Mouse (Mus musculus) liver, embryonic 11.5 days (tissue): ENCODE results near the gene Tnn. TPM values are rescaled to one million over a fixed set of nuclear protein-coding genes. Genes with fewer than 3 reads are reported as not detected.

ENCODE experiments used
- ATAC-seq: fragments of 200-750 bp; cut with Nextera tagmentation; replicated peaks from 2 replicates; pipeline ENCODE4 v1.8.0; 2017; ENCODE audit warnings: moderate number of reproducible peaks, mild to moderate bottlenecking, moderate TSS enrichment, moderate library complexity; ENCODE audit not compliant: low FRiP score
- DNase-seq: peaks from one replicate; pipeline ENCODE4 v3.0.0-alpha.2; 2017; ENCODE audit warnings: low spot score
- H3K27ac ChIP-seq: fragments of 300-500 bp; sonication (generic); 2 replicates; pipeline ENCODE4 v1.5.1; 2014; ENCODE audit warnings: mild to moderate bottlenecking, low read depth, low read length, control low read depth
- H3K27me3 ChIP-seq: fragments of 300-500 bp; sonication (generic); replicated peaks from 2 replicates; pipeline ENCODE4 v1.6.1; 2014; ENCODE audit warnings: low read length, mixed read lengths; ENCODE audit not compliant: control insufficient read depth, insufficient read depth
- H3K36me3 ChIP-seq: fragments of 300-500 bp; sonication (generic); 2 replicates; pipeline ENCODE4 v1.6.1; 2014; ENCODE audit warnings: mild to moderate bottlenecking, low read length, moderate library complexity, mixed read lengths; ENCODE audit not compliant: control insufficient read depth, insufficient read depth
- H3K4me1 ChIP-seq: fragments of 300-500 bp; sonication (generic); replicated peaks from 2 replicates; pipeline ENCODE4 v1.6.1; 2014; ENCODE audit warnings: low read length, mixed read lengths; ENCODE audit not compliant: control insufficient read depth, insufficient read depth
- H3K4me2 ChIP-seq: fragments of 300-500 bp; sonication (generic); 2 replicates; pipeline ENCODE4 v1.6.1; 2014; ENCODE audit warnings: mild to moderate bottlenecking, control low read depth, moderate library complexity
- H3K4me3 ChIP-seq: fragments of 300-500 bp; sonication (generic); 2 replicates; pipeline ENCODE4 v1.5.1; 2014; ENCODE audit warnings: low read depth, low read length, control low read depth
- H3K9ac ChIP-seq: fragments of 300-500 bp; sonication (generic); 2 replicates; pipeline ENCODE4 v1.6.1; 2014; ENCODE audit warnings: low read depth, low read length, control low read depth
- H3K9me3 ChIP-seq: fragments of 300-500 bp; sonication (generic); 2 replicates; pipeline ENCODE4 v1.6.1; 2016; ENCODE audit warnings: low read length, inconsistent platforms, mixed read lengths; ENCODE audit not compliant: control insufficient read depth
- WGBS: fragments of 180-500 bp; shearing (Covaris S2); extraction: QIAGEN DNeasy Blood & Tissue Kit; methylation state at CpG from one replicate; pipeline ENCODE4 v1.1.7; 2014; 5-methylcytosine and 5-hydroxymethylcytosine counted together
- polyA plus RNA-seq: library from polyadenylated mRNA; unstranded; fragments of >200 nt; fragmentation: Nextera tagmentation; extraction: Ambion mirVana; gene quantifications from 2 replicates; pipeline ENCODE4 v1.2.1, GENCODE M21; 2014

Gene Tnn
- polyA plus RNA-seq, 1 experiment from 2014 or later, result not detected

- no peak for ATAC-seq
- Histone ChIP-seq H3K9ac (no peak overlapping the region), H3K4me3 (no peak overlapping the region), H3K4me1 (no peaks in the 10 kb centered on the region), H3K27me3 (no peaks in the 10 kb centered on the region), H3K36me3 (no peaks in the 10 kb centered on the region), H3K27ac (no peak overlapping the region), H3K9me3 (no peaks in the 10 kb centered on the region), H3K4me2 (no peak overlapping the region)
- 79% methylated on average over 7 of the region's 7 CpGs for WGBS
- no peak for DNase-seq
Measured at GRCm38 (mm10) chr1:160042351-160042750, 111.0 kb downstream of the Tnn start.

DNA sequence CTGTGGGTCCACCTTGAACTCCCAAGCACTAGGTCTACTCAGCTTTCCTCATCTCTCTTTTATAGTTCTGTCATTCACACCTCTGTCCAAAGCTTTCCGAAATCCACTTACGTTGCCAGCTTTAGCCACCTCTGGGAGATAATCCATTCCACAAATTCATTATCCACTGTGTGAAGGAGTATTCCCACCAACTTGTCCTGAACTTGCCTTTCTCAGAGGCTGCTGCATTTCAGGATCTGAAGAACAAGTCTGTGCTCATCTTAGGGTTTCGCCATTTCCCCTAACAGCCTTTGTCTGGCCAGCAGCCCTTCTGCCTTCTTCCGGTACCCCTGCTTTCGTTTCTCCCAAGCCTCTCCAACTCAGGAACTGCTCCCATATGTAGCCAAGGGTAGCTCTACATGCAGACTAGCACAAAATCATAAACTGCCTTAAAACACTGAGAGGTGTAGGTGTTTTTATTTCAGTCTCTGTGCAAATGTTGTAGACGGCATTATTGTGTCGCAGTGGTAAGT is 112.1 kb downstream of the Tnn start:
- H3K27ac ChIP-seq, result no peak overlapping the region
- no peaks in the 10 kb centered on the region for H3K4me1 ChIP-seq
- DNase-seq, result no peak
- H3K4me2 ChIP-seq, result no peak overlapping the region
- no peak overlapping the region for H3K4me3 ChIP-seq
- H3K9ac ChIP-seq, result no peak overlapping the region
- no peaks in the 10 kb centered on the region for H3K27me3 ChIP-seq
- no peaks in the 10 kb centered on the region for H3K36me3 ChIP-seq
- WGBS, result 89% methylated on average over 7 of the region's 7 CpGs
- no peaks in the 10 kb centered on the region for H3K9me3 ChIP-seq
- no peak for ATAC-seq

GRCm38 (mm10) chr1:160039951-160040645 is 113.3 kb downstream of the Tnn start:
- 65% methylated on average over 7 of the region's 7 CpGs for WGBS
- ATAC-seq, result no peak
- Histone ChIP-seq H3K9ac (no peak overlapping the region), H3K4me2 (no peak overlapping the region), H3K36me3 (no peaks in the 10 kb centered on the region), H3K4me1 (no peaks in the 10 kb centered on the region), H3K4me3 (no peak overlapping the region), H3K27me3 (no peaks in the 10 kb centered on the region), H3K27ac (no peak overlapping the region), H3K9me3 (no peaks in the 10 kb centered on the region)
- DNase-seq, result no peak

DNA sequence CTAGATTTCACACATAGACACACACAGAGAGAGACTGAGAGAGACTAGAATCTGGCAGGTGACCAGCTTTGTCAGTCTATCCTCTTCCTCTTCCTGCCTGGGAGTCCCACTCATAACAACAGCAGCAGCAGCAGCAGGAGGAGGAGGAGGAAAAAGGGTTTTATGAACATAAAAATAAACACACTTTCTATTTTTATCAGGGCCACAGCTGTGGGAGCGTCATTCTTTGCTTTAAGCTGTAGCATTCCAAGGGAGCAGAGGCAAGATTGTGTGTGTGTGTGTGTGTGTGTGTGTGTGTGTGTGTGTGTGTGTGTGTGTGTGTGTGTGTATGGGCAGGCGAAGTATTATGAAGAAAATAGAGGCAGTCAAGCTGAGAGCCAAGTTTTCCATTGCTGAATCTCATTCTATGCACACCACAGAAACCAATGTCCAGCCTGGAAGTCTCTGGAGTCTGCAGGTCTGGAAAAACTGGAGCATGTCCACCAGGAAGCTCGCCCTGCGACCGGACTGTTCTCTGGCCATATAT is 116.3 kb downstream of the Tnn start:
- ATAC-seq, result no peak
- Histone ChIP-seq H3K27me3 (no peaks in the 10 kb centered on the region), H3K36me3 (no peaks in the 10 kb centered on the region), H3K4me2 (no peak overlapping the region), H3K4me3 (no peak overlapping the region), H3K27ac (no peak overlapping the region), H3K9me3 (no peaks in the 10 kb centered on the region), H3K9ac (no peak overlapping the region), H3K4me1 (no peaks in the 10 kb centered on the region)
- WGBS, result 73% methylated on average over 5 of the region's 5 CpGs
- DNase-seq, result no peak

DNA sequence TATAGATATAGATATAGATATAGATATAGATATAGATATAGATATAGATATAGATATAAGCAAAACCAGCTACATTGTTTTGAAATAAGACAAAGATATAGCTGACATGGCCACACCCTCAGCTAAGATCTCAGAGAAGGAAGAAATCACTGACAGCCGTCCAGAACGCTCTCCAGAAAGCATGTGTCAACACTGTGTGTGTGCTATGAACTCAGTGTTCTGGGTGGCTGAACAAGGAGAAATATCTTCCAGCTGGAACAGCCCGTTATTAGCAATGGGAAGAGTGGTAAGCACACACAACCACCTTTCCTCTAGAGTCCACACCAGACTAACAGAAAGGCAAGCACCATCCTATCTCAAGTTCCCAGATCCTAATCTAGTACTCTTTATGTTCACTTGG is 117.8 kb downstream of the Tnn start:
- DNase-seq (no peak), ATAC-seq (no peak)
- no peak overlapping the region for H3K4me2 ChIP-seq
- no peaks in the 10 kb centered on the region for H3K27me3 ChIP-seq
- H3K4me1 ChIP-seq, result no peaks in the 10 kb centered on the region
- H3K27ac ChIP-seq, result no peak overlapping the region
- no peaks in the 10 kb centered on the region for H3K9me3 ChIP-seq
- no peak overlapping the region for H3K4me3 ChIP-seq
- 71% methylated on average over 3 of the region's 3 CpGs for WGBS
- no peaks in the 10 kb centered on the region for H3K36me3 ChIP-seq
- H3K9ac ChIP-seq, result no peak overlapping the region

Other genes with a start within 250 kb of the Tnn start
- 13.2 and 19.0 TPM in 2 replicates for gene 4930523C07Rik, start 109.2 kb downstream of the Tnn start, polyA plus RNA-seq
- gene Mrps14, start 41.6 kb upstream of the Tnn start, polyA plus RNA-seq, result 308 and 309 TPM in 2 replicates
- 415 and 437 TPM in 2 replicates for gene Cacybp, start 59.3 kb upstream of the Tnn start, polyA plus RNA-seq